Mouse (Mus musculus): ENCODE data around the gene Sdhb.

GRCm38 (mm10) chr4:140983442-140983841 is 22.4 kb downstream of the Sdhb start:
- TF ChIP-seq CTCF (conservative IDR thresholded peaks at IDR 0.05; ENCODE audit: insufficient read depth, insufficient read length, low read depth, low read length) (no peak), POLR2A (IDR thresholded peaks at IDR 0.05; ENCODE audit: low read depth, low read length) (no peak)
